Mouse (Mus musculus) MEL (cell line): Measurements from ENCODE around the gene Fnip2. TPM values are rescaled to one million over a fixed set of nuclear protein-coding genes. Genes with fewer than 3 reads are reported as not detected.

ENCODE experiments used
- DNase-seq: peaks from one replicate; pipeline ENCODE4 v3.0.0; 2011; ENCODE audit warnings: low read depth, low spot score
- H3K27ac ChIP-seq: 2 replicates; pipeline ENCODE4 v1.5.1; 2012; ENCODE audit warnings: low read depth, mild to moderate bottlenecking, control low read depth, low read length, moderate library complexity; ENCODE audit not compliant: control insufficient read depth
- H3K27me3 ChIP-seq, 2 experiments: fragments of 150-350 bp in 1 of 2; sonication (generic) in 1 of 2; 2 replicates each; pipeline ENCODE4 v1.6.1; 2012; ENCODE audit warnings: low read length in 2 of 2, mild to moderate bottlenecking in 2 of 2, improper control_type of control experiment in 1 of 2, moderate library complexity in 1 of 2; ENCODE audit not compliant: insufficient read depth in 2 of 2, control insufficient read depth in 1 of 2
- H3K36me3 ChIP-seq, 2 experiments: 2 replicates each; pipeline ENCODE4 v1.6.1; 2012 to 2014; ENCODE audit warnings: low read length in 2 of 2, improper control_type of control experiment in 1 of 2, inconsistent platforms in 1 of 2, mild to moderate bottlenecking in 1 of 2; ENCODE audit not compliant: insufficient read depth in 2 of 2, control insufficient read depth in 1 of 2
- H3K4me1 ChIP-seq, 2 experiments: fragments of 150-350 bp in 1 of 2; sonication (generic) in 1 of 2; 2 replicates each; pipeline ENCODE4 v1.6.1; 2012; ENCODE audit warnings: low read length in 2 of 2, improper control_type of control experiment in 1 of 2, mild to moderate bottlenecking in 1 of 2; ENCODE audit not compliant: insufficient read depth in 2 of 2, control insufficient read depth in 1 of 2
- H3K4me3 ChIP-seq, 2 experiments: fragments of 150-350 bp in 1 of 2; sonication (generic) in 1 of 2; 2 replicates each; pipeline ENCODE4 v1.5.1; 2012; ENCODE audit warnings: low read depth in 2 of 2, low read length in 2 of 2, mild to moderate bottlenecking in 2 of 2, moderate library complexity in 2 of 2, control low read depth in 1 of 2, improper control_type of control experiment in 1 of 2; ENCODE audit not compliant: control insufficient read depth in 1 of 2, insufficient read depth in 1 of 2
- H3K79me2 ChIP-seq: 2 replicates; pipeline ENCODE4 v1.6.1; 2012; ENCODE audit warnings: mild to moderate bottlenecking, low read length, moderate library complexity; ENCODE audit not compliant: control insufficient read depth, poor library complexity, insufficient read depth
- H3K9ac ChIP-seq: 2 replicates; pipeline ENCODE4 v1.6.1; 2012; ENCODE audit warnings: low read depth, mild to moderate bottlenecking, control low read depth, low read length, moderate library complexity; ENCODE audit not compliant: control insufficient read depth, poor library complexity, severe bottlenecking
- H3K9me3 ChIP-seq: fragments of 150-350 bp; sonication (generic); replicated peaks from 2 replicates; pipeline ENCODE4 v1.6.1; 2012; ENCODE audit warnings: mild to moderate bottlenecking, low read length, improper control_type of control experiment, moderate library complexity; ENCODE audit not compliant: insufficient read depth
- BHLHE40 ChIP-seq: IDR thresholded peaks from 2 replicates; pipeline ENCODE4 v1.6.1; 2012; ENCODE audit warnings: low read depth, mild to moderate bottlenecking, inconsistent platforms, low read length, improper control_type of control experiment, borderline replicate concordance
- CHD1 ChIP-seq: IDR thresholded peaks from 2 replicates; pipeline ENCODE4 v1.6.1; 2012; ENCODE audit warnings: low read depth, mild to moderate bottlenecking, inconsistent platforms, low read length, improper control_type of control experiment
- CHD2 ChIP-seq: IDR thresholded peaks from 2 replicates; pipeline ENCODE4 v1.6.1; 2011; ENCODE audit warnings: low read length, improper control_type of control experiment
- CTCF ChIP-seq, 3 experiments: IDR thresholded peaks in 2 of 3; conservative IDR thresholded peaks in 1 of 3; 2 replicates each; pipeline ENCODE4 v1.5.1; 2011 to 2012; ENCODE audit warnings: low read length in 3 of 3, low read depth in 2 of 3, mild to moderate bottlenecking in 2 of 3, improper control_type of control experiment in 1 of 3, inconsistent platforms in 1 of 3, mixed read lengths in 1 of 3, moderate library complexity in 1 of 3; ENCODE audit not compliant: control insufficient read depth in 1 of 3, insufficient read depth in 1 of 3, poor library complexity in 1 of 3, severe bottlenecking in 1 of 3
- E2F4 ChIP-seq: IDR thresholded peaks from 2 replicates; pipeline ENCODE4 v1.6.1; 2011; ENCODE audit warnings: low read depth, low read length, improper control_type of control experiment, borderline replicate concordance
- EP300 ChIP-seq, 2 experiments: IDR thresholded peaks; 2 replicates each; pipeline ENCODE4 v1.6.1; 2011; ENCODE audit warnings: improper control_type of control experiment in 2 of 2, low read length in 2 of 2, low read depth in 1 of 2, mild to moderate bottlenecking in 1 of 2
- GABPA ChIP-seq: IDR thresholded peaks from 2 replicates; pipeline ENCODE4 v1.6.1; 2012; ENCODE audit warnings: low read depth, mild to moderate bottlenecking, inconsistent platforms, low read length, improper control_type of control experiment, moderate library complexity
- GATA1 ChIP-seq: IDR thresholded peaks from 2 replicates; pipeline ENCODE4 v1.6.1; 2011; ENCODE audit warnings: low read depth, low read length, improper control_type of control experiment
- JUND ChIP-seq: IDR thresholded peaks from 2 replicates; pipeline ENCODE4 v1.6.1; 2011; ENCODE audit warnings: low read depth, mild to moderate bottlenecking, improper control_type of control experiment, low read length
- KAT2A ChIP-seq: conservative IDR thresholded peaks from 2 replicates; pipeline ENCODE4 v1.6.1; 2012; ENCODE audit warnings: low read depth, low read length, improper control_type of control experiment, inconsistent platforms
- MAFK ChIP-seq: IDR thresholded peaks from 2 replicates; pipeline ENCODE4 v1.6.1; 2011; ENCODE audit warnings: low read depth, mild to moderate bottlenecking, low read length, improper control_type of control experiment, borderline replicate concordance
- MAZ ChIP-seq: IDR thresholded peaks from 2 replicates; pipeline ENCODE4 v1.6.1; 2012; ENCODE audit warnings: low read depth, mild to moderate bottlenecking, inconsistent platforms, low read length, improper control_type of control experiment
- MEF2A ChIP-seq: IDR thresholded peaks from 2 replicates; pipeline ENCODE4 v1.6.1; 2014; ENCODE audit warnings: low read depth, mild to moderate bottlenecking, inconsistent platforms, low read length, improper control_type of control experiment; ENCODE audit not compliant: poor library complexity, insufficient replicate concordance, severe bottlenecking; ENCODE audit errors: extremely low read depth
- MXI1 ChIP-seq: IDR thresholded peaks from 2 replicates; pipeline ENCODE4 v1.6.1; 2011; ENCODE audit warnings: mild to moderate bottlenecking, low read depth, low read length, improper control_type of control experiment
- MYC ChIP-seq: IDR thresholded peaks from 2 replicates; pipeline ENCODE4 v1.6.1; 2011; ENCODE audit warnings: low read depth, mild to moderate bottlenecking, low read length, improper control_type of control experiment, moderate library complexity
- NELFE ChIP-seq: IDR thresholded peaks from 2 replicates; pipeline ENCODE4 v1.6.1; 2011; ENCODE audit warnings: low read depth, low read length, improper control_type of control experiment
- POLR2A ChIP-seq, 2 experiments: IDR thresholded peaks; 2 replicates each; pipeline ENCODE4 v1.6.1; 2011 to 2012; ENCODE audit warnings: low read length in 2 of 2, mild to moderate bottlenecking in 2 of 2, control low read depth in 1 of 2, improper control_type of control experiment in 1 of 2, low read depth in 1 of 2, moderate library complexity in 1 of 2; ENCODE audit not compliant: control insufficient read depth in 1 of 2, insufficient read depth in 1 of 2, poor library complexity in 1 of 2
- POLR2AphosphoS2 ChIP-seq: IDR thresholded peaks from 2 replicates; pipeline ENCODE4 v1.6.1; 2011; ENCODE audit warnings: low read length, improper control_type of control experiment
- POLR2AphosphoS5 ChIP-seq: IDR thresholded peaks from 2 replicates; pipeline ENCODE4 v1.6.1; 2012; ENCODE audit warnings: low read depth, borderline replicate concordance, mild to moderate bottlenecking, inconsistent platforms, low read length, moderate library complexity, mixed read lengths
- TAL1 ChIP-seq: IDR thresholded peaks from 2 replicates; pipeline ENCODE4 v1.6.1; 2012; ENCODE audit warnings: mild to moderate bottlenecking, inconsistent platforms, low read length, moderate library complexity, mixed read lengths
- TBP ChIP-seq: IDR thresholded peaks from 2 replicates; pipeline ENCODE4 v1.8.0; 2011; ENCODE audit warnings: low read depth, low read length, improper control_type of control experiment
- TCF12 ChIP-seq: IDR thresholded peaks from 2 replicates; pipeline ENCODE4 v1.6.1; 2014; ENCODE audit warnings: low read depth, mild to moderate bottlenecking, inconsistent platforms, low read length, improper control_type of control experiment, moderate library complexity
- UBTF ChIP-seq: IDR thresholded peaks from 2 replicates; pipeline ENCODE4 v1.6.1; 2012; ENCODE audit warnings: low read depth, mild to moderate bottlenecking, inconsistent platforms, low read length, improper control_type of control experiment, moderate library complexity, borderline replicate concordance; ENCODE audit not compliant: insufficient read depth
- USF1 ChIP-seq: IDR thresholded peaks from 2 replicates; pipeline ENCODE4 v1.6.1; 2014; ENCODE audit warnings: low read depth, mild to moderate bottlenecking, inconsistent platforms, low read length, improper control_type of control experiment, moderate library complexity
- USF2 ChIP-seq, 2 experiments: IDR thresholded peaks; 2 replicates each; pipeline ENCODE4 v1.6.1; 2011 to 2012; ENCODE audit warnings: improper control_type of control experiment in 2 of 2, low read length in 2 of 2, borderline replicate concordance in 1 of 2, inconsistent platforms in 1 of 2, low read depth in 1 of 2, mild to moderate bottlenecking in 1 of 2; ENCODE audit not compliant: insufficient read depth in 1 of 2
- ZC3H11A ChIP-seq: IDR thresholded peaks from 2 replicates; pipeline ENCODE4 v1.6.1; 2012; ENCODE audit warnings: low read depth, mild to moderate bottlenecking, inconsistent platforms, low read length, improper control_type of control experiment
- ZKSCAN1 ChIP-seq: IDR thresholded peaks from 2 replicates; pipeline ENCODE4 v1.6.1; 2012; ENCODE audit warnings: low read depth, mild to moderate bottlenecking, inconsistent platforms, low read length, improper control_type of control experiment, moderate library complexity
- ZMIZ1 ChIP-seq: IDR thresholded peaks from 2 replicates; pipeline ENCODE4 v1.6.1; 2012; ENCODE audit warnings: low read depth, mild to moderate bottlenecking, inconsistent platforms, low read length, improper control_type of control experiment, moderate library complexity
- polyA plus RNA-seq, 2 experiments: library from polyadenylated mRNA; stranded (reverse) in 1 of 2; unstranded in 1 of 2; fragments of >175 nt in 1 of 2; fragments of >200 nt in 1 of 2; gene quantifications; 2 replicates each; pipeline versions ENCODE4 v1.2.1 to v1.2.4; 2012; ENCODE audit warnings: low replicate concordance in 2 of 2, low read depth in 1 of 2; ENCODE audit not compliant: insufficient read length in 2 of 2, insufficient read depth in 1 of 2, missing spikeins in 1 of 2
- total RNA-seq: library from RNA; depleted of rRNA; stranded (reverse); fragments of 300-350 nt; gene quantifications from 2 replicates; pipeline ENCODE4 v1.2.3, GENCODE M21; 2012

Gene Fnip2
- total and polyA plus RNA-seq, 3 experiments: 10.4 to 65.8 (median 11.0) TPM

GRCm38 (mm10) chr3:79500279-79500678 lies 67.3 kb downstream of the Fnip2 start:
- no peaks in the 10 kb centered on the region for H3K9me3 ChIP-seq
- H3K9ac ChIP-seq: no peak overlapping the region
- no peaks in the 10 kb centered on the region for H3K27me3 ChIP-seq
- no peak overlapping the region for H3K27ac ChIP-seq
- peaks cover 0 to 1% of the 10 kb centered on the region in 2 experiments; a peak in 1 of 4 replicates for H3K36me3 ChIP-seq
- H3K79me2 ChIP-seq: no peaks in the 10 kb centered on the region
- H3K4me1 ChIP-seq: no peaks in the 10 kb centered on the region
- no peak for DNase-seq
- TF ChIP-seq UBTF (no peak), CHD2 (no peak), MEF2A (no peak), POLR2AphosphoS2 (no peak), CTCF (IDR thresholded peaks at IDR 0.05 in 2 of 3, conservative IDR thresholded peaks at IDR 0.05 in 1 of 3; ENCODE audit: control insufficient read depth in 1 of 3, insufficient read depth in 1 of 3, low read depth in 2 of 3, low read length in 3 of 3, poor library complexity in 1 of 3, severe bottlenecking in 1 of 3) (no peak)
- no peak overlapping the region for H3K4me3 ChIP-seq

DNA sequence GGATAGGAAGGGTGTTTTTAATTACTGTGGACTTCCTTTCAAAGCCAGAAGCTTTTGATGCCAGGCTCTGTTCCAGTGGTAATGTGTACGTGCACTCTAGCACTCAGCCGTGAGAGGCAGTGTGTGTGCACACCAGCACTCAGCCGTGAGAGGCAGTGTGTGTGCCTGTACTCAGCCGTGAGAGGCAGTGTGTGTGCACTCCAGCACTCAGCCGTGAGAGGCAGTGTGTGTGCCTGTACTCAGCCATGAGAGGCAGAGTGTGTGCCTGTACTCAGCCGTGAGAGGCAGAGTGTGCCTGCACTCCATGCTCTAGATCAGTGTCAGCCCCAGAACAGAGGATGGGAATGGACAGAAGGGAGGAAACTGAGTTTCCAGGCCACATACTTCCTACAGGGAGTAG lies 70.9 kb downstream of the Fnip2 start:
- H3K27ac ChIP-seq: no peak overlapping the region

DNA sequence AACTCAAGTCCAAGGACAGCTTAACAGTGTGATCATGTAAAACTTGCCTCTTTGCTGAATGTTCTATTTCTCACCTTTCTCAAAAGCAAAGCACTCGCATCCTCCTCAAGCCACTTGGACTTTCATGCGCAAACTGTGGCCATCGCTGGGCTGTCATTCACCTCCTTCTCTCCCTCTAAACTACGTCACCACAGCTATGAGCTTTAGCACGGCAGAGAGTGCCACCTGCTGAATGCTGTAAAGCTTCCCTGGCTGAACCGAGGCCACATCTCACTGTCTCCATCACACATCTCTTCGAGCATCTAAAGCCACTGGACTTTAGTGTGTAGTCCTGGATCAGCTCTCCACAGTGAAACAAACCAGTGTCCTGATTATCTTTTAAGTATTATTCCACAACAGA lies 72.4 kb downstream of the Fnip2 start:
- Histone ChIP-seq H3K9me3 (no peaks in the 10 kb centered on the region), H3K27me3 (no peaks in the 10 kb centered on the region), H3K36me3 (peaks cover 0 to 1% of the 10 kb centered on the region in 2 experiments; a peak in 2 of 4 replicates), H3K4me3 (no peak overlapping the region), H3K9ac (no peak overlapping the region), H3K79me2 (no peaks in the 10 kb centered on the region), H3K4me1 (no peaks in the 10 kb centered on the region; a peak in 1 of 4 replicates), H3K27ac (no peak overlapping the region)
- no peak for DNase-seq
- TF ChIP-seq GATA1 (no peak), MAZ (no peak), KAT2A (no peak), TBP (no peak), MAFK (no peak), CHD2 (no peak), BHLHE40 (no peak), E2F4 (no peak), TAL1 (no peak), CTCF (IDR thresholded peaks at IDR 0.05 in 2 of 3, conservative IDR thresholded peaks at IDR 0.05 in 1 of 3; ENCODE audit: control insufficient read depth in 1 of 3, insufficient read depth in 1 of 3, low read depth in 2 of 3, low read length in 3 of 3, poor library complexity in 1 of 3, severe bottlenecking in 1 of 3) (no peak), ZKSCAN1 (no peak), MYC (no peak), ZMIZ1 (no peak), POLR2AphosphoS2 (no peak), NELFE (no peak), EP300 (IDR thresholded peaks at IDR 0.05; ENCODE audit: low read depth in 1 of 2, low read length in 2 of 2) (no peak), UBTF (no peak), TCF12 (no peak)

More for the DNA sequence above, 70.9 kb downstream of the Fnip2 start:
- Histone ChIP-seq H3K9me3 (no peaks in the 10 kb centered on the region), H3K4me1 (no peaks in the 10 kb centered on the region; a peak in 1 of 4 replicates), H3K36me3 (no peaks in the 10 kb centered on the region; a peak in 2 of 4 replicates), H3K9ac (no peak overlapping the region), H3K79me2 (no peaks in the 10 kb centered on the region), H3K4me3 (no peak overlapping the region), H3K27me3 (no peaks in the 10 kb centered on the region)
- no peak for DNase-seq
- no peak for TF ChIP-seq GABPA
- no peak for TF ChIP-seq JUND
- TF ChIP-seq CHD1: no peak
- TF ChIP-seq MXI1: no peak
- TF ChIP-seq CHD2: no peak
- no peak for TF ChIP-seq ZMIZ1
- TF ChIP-seq ZC3H11A: no peak
- TF ChIP-seq CTCF (IDR thresholded peaks at IDR 0.05 in 2 of 3, conservative IDR thresholded peaks at IDR 0.05 in 1 of 3; ENCODE audit: control insufficient read depth in 1 of 3, insufficient read depth in 1 of 3, low read depth in 2 of 3, low read length in 3 of 3, poor library complexity in 1 of 3, severe bottlenecking in 1 of 3): no peak
- TF ChIP-seq POLR2A (IDR thresholded peaks at IDR 0.05; ENCODE audit: control insufficient read depth in 1 of 2, insufficient read depth in 1 of 2, low read depth in 1 of 2, low read length in 2 of 2, poor library complexity in 1 of 2): no peak
- TF ChIP-seq TAL1: no peak
- TF ChIP-seq USF2 (IDR thresholded peaks at IDR 0.05; ENCODE audit: borderline replicate concordance in 1 of 2, insufficient read depth in 1 of 2, low read depth in 1 of 2, low read length in 2 of 2): no peak
- no peak for TF ChIP-seq USF1
- no peak for TF ChIP-seq POLR2AphosphoS5
- no peak for TF ChIP-seq TCF12
- TF ChIP-seq MYC: no peak
- TF ChIP-seq KAT2A: no peak
